Mouse (Mus musculus): ENCODE measurements at regions not wholly inside any gene's neighbourhood (a gene's known extent, or its start where the extent isn't known, plus 50 kb on each side); places are given as distances from the start of the nearest gene placed in this dataset.

GRCm38 (mm10) chr13:113494688-113495087 lies 123.7 kb downstream of the Snx18 start:
- 75% methylated on average over 5 of the region's 5 CpGs for WGBS (ENCODE audit: insufficient replicate concordance)
- ATAC-seq (replicated peaks; ENCODE audit: insufficient number of reproducible peaks, low FRiP score, low TSS enrichment), result no peak
- no peak overlapping the region for H3K9ac ChIP-seq (ENCODE audit: low read depth, low read length)
- H3K27ac ChIP-seq (ENCODE audit: low read depth, low read length), result no peak overlapping the region
- H3K27me3 ChIP-seq (ENCODE audit: control insufficient read depth, insufficient read depth, low read length), result no peaks in the 10 kb centered on the region
- H3K36me3 ChIP-seq (ENCODE audit: control insufficient read depth, insufficient read depth, low read length), result no peaks in the 10 kb centered on the region
- no peaks in the 10 kb centered on the region for H3K4me1 ChIP-seq (ENCODE audit: control insufficient read depth, insufficient read depth, low read length)
- no peak overlapping the region for H3K4me2 ChIP-seq
- H3K4me3 ChIP-seq (ENCODE audit: low read depth, low read length), result no peak overlapping the region
- no peaks in the 10 kb centered on the region for H3K9me3 ChIP-seq (replicated peaks; ENCODE audit: control insufficient read depth, low read length)

GRCm38 (mm10) chr13:113489951-113490822 lies 128.2 kb downstream of the Snx18 start:
- Histone ChIP-seq H3K4me1 (ENCODE audit: control insufficient read depth, insufficient read depth, low read length) (no peaks in the 10 kb centered on the region), H3K4me3 (ENCODE audit: low read depth, low read length) (no peak overlapping the region), H3K27me3 (ENCODE audit: control insufficient read depth, insufficient read depth, low read length) (no peaks in the 10 kb centered on the region), H3K9me3 (replicated peaks; ENCODE audit: control insufficient read depth, low read length) (peaks cover 6% of the 10 kb centered on the region), H3K9ac (ENCODE audit: low read depth, low read length) (no peak overlapping the region), H3K4me2 (no peak overlapping the region), H3K36me3 (ENCODE audit: control insufficient read depth, insufficient read depth, low read length) (no peaks in the 10 kb centered on the region), H3K27ac (ENCODE audit: low read depth, low read length) (no peak overlapping the region)
- no peak for ATAC-seq (replicated peaks; ENCODE audit: insufficient number of reproducible peaks, low FRiP score, low TSS enrichment)
- 68% methylated on average over 6 of the region's 6 CpGs for WGBS (ENCODE audit: insufficient replicate concordance)

- H3K4me2 ChIP-seq, result no peak overlapping the region
- H3K9me3 ChIP-seq (replicated peaks; ENCODE audit: control insufficient read depth, low read length), result peaks cover 6% of the 10 kb centered on the region
- no peak overlapping the region for H3K4me3 ChIP-seq (ENCODE audit: low read depth, low read length)
- no peaks in the 10 kb centered on the region for H3K36me3 ChIP-seq (ENCODE audit: control insufficient read depth, insufficient read depth, low read length)
- no peaks in the 10 kb centered on the region for H3K4me1 ChIP-seq (ENCODE audit: control insufficient read depth, insufficient read depth, low read length)
- no peaks in the 10 kb centered on the region for H3K27me3 ChIP-seq (ENCODE audit: control insufficient read depth, insufficient read depth, low read length)
- H3K9ac ChIP-seq (ENCODE audit: low read depth, low read length), result no peak overlapping the region
- 59% methylated on average over 6 of the region's 6 CpGs for WGBS (ENCODE audit: insufficient replicate concordance)
- ATAC-seq (replicated peaks; ENCODE audit: insufficient number of reproducible peaks, low FRiP score, low TSS enrichment), result no peak
- H3K27ac ChIP-seq (ENCODE audit: low read depth, low read length), result no peak overlapping the region
Measured at GRCm38 (mm10) chr13:113486368-113486955, 131.9 kb downstream of the Snx18 start.

GRCm38 (mm10) chr13:113485511-113485910 lies 132.9 kb downstream of the Snx18 start:
- Histone ChIP-seq H3K4me1 (ENCODE audit: control insufficient read depth, insufficient read depth, low read length) (no peaks in the 10 kb centered on the region), H3K9ac (ENCODE audit: low read depth, low read length) (no peak overlapping the region), H3K27me3 (ENCODE audit: control insufficient read depth, insufficient read depth, low read length) (no peaks in the 10 kb centered on the region), H3K27ac (ENCODE audit: low read depth, low read length) (no peak overlapping the region), H3K9me3 (replicated peaks; ENCODE audit: control insufficient read depth, low read length) (peaks cover 6% of the 10 kb centered on the region), H3K4me2 (no peak overlapping the region), H3K4me3 (ENCODE audit: low read depth, low read length) (no peak overlapping the region), H3K36me3 (ENCODE audit: control insufficient read depth, insufficient read depth, low read length) (no peaks in the 10 kb centered on the region)
- 53% methylated on average over 7 of the region's 7 CpGs for WGBS (ENCODE audit: insufficient replicate concordance)
- 0 out of 2 replicates have a peak, but pooled peaks have one; percentile 42 for ATAC-seq (replicated peaks; ENCODE audit: insufficient number of reproducible peaks, low FRiP score, low TSS enrichment)

GRCm38 (mm10) chr13:113484159-113484762 lies 134.1 kb downstream of the Snx18 start:
- H3K4me3 ChIP-seq (ENCODE audit: low read depth, low read length), result no peak overlapping the region
- 56% methylated on average over 10 of the region's 10 CpGs for WGBS (ENCODE audit: insufficient replicate concordance)
- no peaks in the 10 kb centered on the region for H3K4me1 ChIP-seq (ENCODE audit: control insufficient read depth, insufficient read depth, low read length)
- no peak for ATAC-seq (replicated peaks; ENCODE audit: insufficient number of reproducible peaks, low FRiP score, low TSS enrichment)
- no peaks in the 10 kb centered on the region for H3K36me3 ChIP-seq (ENCODE audit: control insufficient read depth, insufficient read depth, low read length)
- H3K27ac ChIP-seq (ENCODE audit: low read depth, low read length), result no peak overlapping the region
- H3K4me2 ChIP-seq, result no peak overlapping the region
- no peak overlapping the region for H3K9ac ChIP-seq (ENCODE audit: low read depth, low read length)
- no peaks in the 10 kb centered on the region for H3K27me3 ChIP-seq (ENCODE audit: control insufficient read depth, insufficient read depth, low read length)
- peaks cover 6% of the 10 kb centered on the region for H3K9me3 ChIP-seq (replicated peaks; ENCODE audit: control insufficient read depth, low read length)

GRCm38 (mm10) chr13:113482911-113483310 lies 135.5 kb downstream of the Snx18 start:
- Histone ChIP-seq H3K27ac (ENCODE audit: low read depth, low read length) (no peak overlapping the region), H3K4me3 (ENCODE audit: low read depth, low read length) (no peak overlapping the region), H3K9ac (ENCODE audit: low read depth, low read length) (no peak overlapping the region), H3K27me3 (ENCODE audit: control insufficient read depth, insufficient read depth, low read length) (no peaks in the 10 kb centered on the region), H3K36me3 (ENCODE audit: control insufficient read depth, insufficient read depth, low read length) (no peaks in the 10 kb centered on the region), H3K4me2 (no peak overlapping the region), H3K4me1 (ENCODE audit: control insufficient read depth, insufficient read depth, low read length) (no peaks in the 10 kb centered on the region; the same call in 1 of the 2 replicates), H3K9me3 (replicated peaks; ENCODE audit: control insufficient read depth, low read length) (no peaks in the 10 kb centered on the region)
- WGBS (ENCODE audit: insufficient replicate concordance), result 81% methylated on average over 1 of the region's 1 CpGs
- no peak for ATAC-seq (replicated peaks; ENCODE audit: insufficient number of reproducible peaks, low FRiP score, low TSS enrichment)

GRCm38 (mm10) chr13:113477901-113478510 lies 140.4 kb downstream of the Snx18 start:
- no peaks in the 10 kb centered on the region for H3K9me3 ChIP-seq (replicated peaks; ENCODE audit: control insufficient read depth, low read length)
- 59% methylated on average over 5 of the region's 5 CpGs for WGBS (ENCODE audit: insufficient replicate concordance)
- no peak overlapping the region for H3K4me2 ChIP-seq
- no peaks in the 10 kb centered on the region for H3K36me3 ChIP-seq (ENCODE audit: control insufficient read depth, insufficient read depth, low read length)
- H3K27ac ChIP-seq (ENCODE audit: low read depth, low read length), result no peak overlapping the region
- no peaks in the 10 kb centered on the region; the same call in 1 of the 2 replicates for H3K4me1 ChIP-seq (ENCODE audit: control insufficient read depth, insufficient read depth, low read length)
- no peak for ATAC-seq (replicated peaks; ENCODE audit: insufficient number of reproducible peaks, low FRiP score, low TSS enrichment)
- no peak overlapping the region for H3K9ac ChIP-seq (ENCODE audit: low read depth, low read length)
- no peaks in the 10 kb centered on the region for H3K27me3 ChIP-seq (ENCODE audit: control insufficient read depth, insufficient read depth, low read length)
- H3K4me3 ChIP-seq (ENCODE audit: low read depth, low read length), result no peak overlapping the region

- no peaks in the 10 kb centered on the region for H3K36me3 ChIP-seq (ENCODE audit: control insufficient read depth, insufficient read depth, low read length)
- no peak overlapping the region for H3K4me3 ChIP-seq (ENCODE audit: low read depth, low read length)
- H3K9me3 ChIP-seq (replicated peaks; ENCODE audit: control insufficient read depth, low read length), result no peaks in the 10 kb centered on the region
- ATAC-seq (replicated peaks; ENCODE audit: insufficient number of reproducible peaks, low FRiP score, low TSS enrichment), result no peak
- H3K27me3 ChIP-seq (ENCODE audit: control insufficient read depth, insufficient read depth, low read length), result no peaks in the 10 kb centered on the region
- WGBS (ENCODE audit: insufficient replicate concordance), result 65% methylated on average over 7 of the region's 7 CpGs
- H3K4me1 ChIP-seq (ENCODE audit: control insufficient read depth, insufficient read depth, low read length), result peaks cover 5% of the 10 kb centered on the region
- no peak overlapping the region for H3K9ac ChIP-seq (ENCODE audit: low read depth, low read length)
- no peak overlapping the region for H3K27ac ChIP-seq (ENCODE audit: low read depth, low read length)
- H3K4me2 ChIP-seq, result no peak overlapping the region
Measured at GRCm38 (mm10) chr13:113470822-113471557, 147.4 kb downstream of the Snx18 start.

Data from heart, embryonic 11.5 days (tissue).